Mouse (Mus musculus): ENCODE data around the gene Tsen15. TPM values are rescaled to one million over a fixed set of nuclear protein-coding genes. Genes with fewer than 3 reads are reported as not detected.
A peak's percentile ranks its signal among the peaks of the same experiment; 100 is the strongest.

Gene Tsen15
- total RNA-seq (2021) = 10 to 100 TPM; 30.0 to 32.0 TPM

GRCm38 (mm10) chr1:152386188-152386835 lies at the start of gene Tsen15:
Gene Tsen15 (minus strand): TSS chr1:152386688.
- DNase-seq (ENCODE audit: extremely low spot score in 1 of 2, low spot score in 1 of 2) = peak; percentile 84 to 85

- no peak for DNase-seq (ENCODE audit: extremely low spot score in 1 of 2, low spot score in 1 of 2)
Measured at GRCm38 (mm10) chr1:152434166-152434565, 47.7 kb upstream of the Tsen15 start.

- no peak for DNase-seq (ENCODE audit: extremely low spot score in 1 of 2, low spot score in 1 of 2)
Measured at GRCm38 (mm10) chr1:152429805-152430204, 43.3 kb upstream of the Tsen15 start.

- no peak for DNase-seq (ENCODE audit: extremely low spot score in 1 of 2, low spot score in 1 of 2)
Measured at GRCm38 (mm10) chr1:152427912-152428581, 41.6 kb upstream of the Tsen15 start.

- DNase-seq (ENCODE audit: extremely low spot score in 1 of 2, low spot score in 1 of 2) = no peak
Measured at GRCm38 (mm10) chr1:152423052-152423451, 36.6 kb upstream of the Tsen15 start.

- DNase-seq (ENCODE audit: extremely low spot score in 1 of 2, low spot score in 1 of 2) = no peak
Measured at GRCm38 (mm10) chr1:152422295-152422694, 35.8 kb upstream of the Tsen15 start.

- no peak for DNase-seq (ENCODE audit: extremely low spot score in 1 of 2, low spot score in 1 of 2)
Measured at GRCm38 (mm10) chr1:152417602-152418001, 31.1 kb upstream of the Tsen15 start.

GRCm38 (mm10) chr1:152416306-152416904 lies 29.9 kb upstream of the Tsen15 start:
- DNase-seq (ENCODE audit: extremely low spot score in 1 of 2, low spot score in 1 of 2) = no peak

- DNase-seq (ENCODE audit: extremely low spot score in 1 of 2, low spot score in 1 of 2) = peak in 1 of 2 experiments; percentile 17
Measured at GRCm38 (mm10) chr1:152414451-152414850, 28.0 kb upstream of the Tsen15 start.

GRCm38 (mm10) chr1:152413961-152414360 lies 27.5 kb upstream of the Tsen15 start:
- no peak for DNase-seq (ENCODE audit: extremely low spot score in 1 of 2, low spot score in 1 of 2)

GRCm38 (mm10) chr1:152413116-152413515 lies 26.6 kb upstream of the Tsen15 start:
- no peak for DNase-seq (ENCODE audit: extremely low spot score in 1 of 2, low spot score in 1 of 2)

GRCm38 (mm10) chr1:152410657-152411056 lies 24.2 kb upstream of the Tsen15 start:
- peak in 1 of 2 experiments; percentile 27 for DNase-seq (ENCODE audit: extremely low spot score in 1 of 2, low spot score in 1 of 2)

- DNase-seq (ENCODE audit: extremely low spot score in 1 of 2, low spot score in 1 of 2) = no peak
Measured at GRCm38 (mm10) chr1:152409356-152409755, 22.9 kb upstream of the Tsen15 start.

GRCm38 (mm10) chr1:152407021-152407946 lies 20.8 kb upstream of the Tsen15 start:
- no peak for DNase-seq (ENCODE audit: extremely low spot score in 1 of 2, low spot score in 1 of 2)

- DNase-seq (ENCODE audit: extremely low spot score in 1 of 2, low spot score in 1 of 2) = no peak
Measured at GRCm38 (mm10) chr1:152400556-152401540, 14.4 kb upstream of the Tsen15 start.

GRCm38 (mm10) chr1:152399790-152400555 lies 13.5 kb upstream of the Tsen15 start, which contains the start of gene Colgalt2:
Gene Colgalt2 (plus strand): TSS chr1:152399830.
- DNase-seq (ENCODE audit: extremely low spot score in 1 of 2, low spot score in 1 of 2) = peak; percentile 46 to 49

GRCm38 (mm10) chr1:152398708-152399107 lies 12.2 kb upstream of the Tsen15 start:
- DNase-seq (ENCODE audit: extremely low spot score in 1 of 2, low spot score in 1 of 2) = no peak

GRCm38 (mm10) chr1:152394956-152395515 lies 8.5 kb upstream of the Tsen15 start:
- no peak for DNase-seq (ENCODE audit: extremely low spot score in 1 of 2, low spot score in 1 of 2)
